Mouse (Mus musculus): ENCODE measurements at regions not wholly inside any gene's neighbourhood (a gene's known extent, or its start where the extent isn't known, plus 50 kb on each side); places are given as distances from the start of the nearest gene placed in this dataset.

- H3K36me3 ChIP-seq = no peaks in the 10 kb centered on the region
- no peak overlapping the region for H3K4me2 ChIP-seq (replicated peaks)
- no peak overlapping the region for H3K9ac ChIP-seq
- H3K27ac ChIP-seq = no peak overlapping the region
- 94% methylated on average over 5 of the region's 5 CpGs for WGBS
- no peaks in the 10 kb centered on the region for H3K9me3 ChIP-seq
- no peak overlapping the region for H3K4me3 ChIP-seq
- H3K27me3 ChIP-seq (replicated peaks) = no peaks in the 10 kb centered on the region
- H3K4me1 ChIP-seq = peaks cover 5% of the 10 kb centered on the region; the same call in 1 of the 2 replicates
- no peak for ATAC-seq (ENCODE audit: low FRiP score, low read depth)
These were observed 170.3 kb downstream of the Inhbb start for GRCm38 (mm10) chr1:119251741-119252140.

- no peaks in the 10 kb centered on the region for H3K9me3 ChIP-seq
These were observed 173.1 kb downstream of the Inhbb start for GRCm38 (mm10) chr1:119248776-119249495.

DNA sequence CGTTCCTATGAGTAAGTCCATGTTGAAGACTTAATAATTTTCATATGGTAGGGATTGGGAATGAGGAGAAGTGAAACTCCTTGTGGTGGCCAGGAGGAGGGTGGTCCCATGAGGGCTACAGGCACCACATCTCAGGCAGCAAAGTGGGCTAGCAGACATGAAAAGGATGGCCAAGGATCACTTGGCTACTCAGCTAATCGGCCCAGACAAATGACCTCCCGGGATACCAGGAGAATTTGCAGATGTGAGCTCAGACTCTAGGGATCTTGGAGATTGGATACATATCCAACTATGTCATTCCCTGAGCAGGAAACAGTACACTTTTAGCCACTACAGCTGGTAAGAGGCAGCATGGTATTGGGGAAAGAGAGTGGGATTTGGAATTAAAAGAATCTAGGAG is 174.9 kb downstream of the Inhbb start:
- H3K9me3 ChIP-seq = no peaks in the 10 kb centered on the region
- WGBS = 80% methylated on average over 3 of the region's 3 CpGs
- H3K9ac ChIP-seq = no peak overlapping the region
- H3K27me3 ChIP-seq (replicated peaks) = no peaks in the 10 kb centered on the region
- H3K4me1 ChIP-seq = no peaks in the 10 kb centered on the region
- ATAC-seq (ENCODE audit: low FRiP score, low read depth) = no peak
- no peak overlapping the region for H3K27ac ChIP-seq
- H3K4me2 ChIP-seq (replicated peaks) = no peak overlapping the region
- no peak overlapping the region for H3K4me3 ChIP-seq
- no peaks in the 10 kb centered on the region for H3K36me3 ChIP-seq

More at GRCm38 (mm10) chr1:119248776-119249495, 173.1 kb downstream of the Inhbb start:
- no peak overlapping the region for H3K9ac ChIP-seq
- no peaks in the 10 kb centered on the region for H3K27me3 ChIP-seq (replicated peaks)
- 91% methylated on average over 5 of the region's 5 CpGs for WGBS
- H3K36me3 ChIP-seq = no peaks in the 10 kb centered on the region
- H3K4me2 ChIP-seq (replicated peaks) = no peak overlapping the region
- H3K27ac ChIP-seq = no peak overlapping the region
- H3K4me3 ChIP-seq = no peak overlapping the region
- no peaks in the 10 kb centered on the region for H3K4me1 ChIP-seq
- ATAC-seq (ENCODE audit: low FRiP score, low read depth) = no peak

DNA sequence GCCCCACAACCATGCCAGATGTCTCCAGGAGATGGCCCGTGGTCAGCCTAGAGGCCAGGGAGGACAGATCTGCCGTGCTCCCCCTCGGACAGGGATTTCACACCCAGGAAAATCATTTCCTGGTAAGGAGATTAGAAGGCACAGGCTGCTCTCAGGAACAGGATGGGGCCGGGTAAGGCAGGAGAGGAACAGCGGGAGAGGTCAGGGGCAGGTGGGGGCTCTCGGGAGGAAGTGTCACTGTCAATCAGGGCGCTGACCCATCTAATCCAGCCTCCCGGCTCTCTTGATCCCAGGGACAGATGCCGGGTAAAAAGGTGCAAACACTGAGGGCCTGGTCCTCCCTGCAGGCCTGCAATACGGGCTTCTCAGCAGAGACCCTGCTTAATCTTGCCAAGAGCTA is 183.6 kb downstream of the Inhbb start:
- Histone ChIP-seq H3K36me3 (no peaks in the 10 kb centered on the region), H3K4me2 (replicated peaks) (no peak overlapping the region), H3K27me3 (replicated peaks) (no peaks in the 10 kb centered on the region), H3K4me1 (no peaks in the 10 kb centered on the region), H3K9ac (no peak overlapping the region), H3K4me3 (no peak overlapping the region), H3K9me3 (no peaks in the 10 kb centered on the region), H3K27ac (no peak overlapping the region)
- ATAC-seq (ENCODE audit: low FRiP score, low read depth) = no peak
- WGBS = 69% methylated on average over 10 of the region's 10 CpGs

- Histone ChIP-seq H3K4me2 (replicated peaks) (no peak overlapping the region), H3K4me1 (no peaks in the 10 kb centered on the region), H3K36me3 (no peaks in the 10 kb centered on the region), H3K4me3 (no peak overlapping the region), H3K9ac (no peak overlapping the region), H3K9me3 (peaks cover 7% of the 10 kb centered on the region; the same call in 1 of the 2 replicates), H3K27ac (no peak overlapping the region), H3K27me3 (replicated peaks) (no peaks in the 10 kb centered on the region)
- WGBS = 55% methylated on average over 3 of the region's 3 CpGs
- no peak for ATAC-seq (ENCODE audit: low FRiP score, low read depth)
These were observed 183.4 kb upstream of the Gli2 start for GRCm38 (mm10) chr1:119236787-119237186.

GRCm38 (mm10) chr1:119234449-119234848 is 181.0 kb upstream of the Gli2 start:
- Histone ChIP-seq H3K4me1 (no peaks in the 10 kb centered on the region), H3K27ac (no peak overlapping the region), H3K9ac (no peak overlapping the region), H3K9me3 (peaks cover 7% of the 10 kb centered on the region; the same call in 1 of the 2 replicates), H3K27me3 (replicated peaks) (no peaks in the 10 kb centered on the region), H3K36me3 (no peaks in the 10 kb centered on the region), H3K4me3 (no peak overlapping the region), H3K4me2 (replicated peaks) (no peak overlapping the region)
- 90% methylated on average over 9 of the region's 9 CpGs for WGBS
- ATAC-seq (ENCODE audit: low FRiP score, low read depth) = no peak

GRCm38 (mm10) chr1:119226996-119227395 is 173.6 kb upstream of the Gli2 start:
- no peaks in the 10 kb centered on the region for H3K27me3 ChIP-seq (replicated peaks)
- no peaks in the 10 kb centered on the region for H3K9me3 ChIP-seq
- no peak overlapping the region for H3K9ac ChIP-seq
- H3K4me1 ChIP-seq = no peaks in the 10 kb centered on the region
- H3K4me2 ChIP-seq (replicated peaks) = no peak overlapping the region
- H3K4me3 ChIP-seq = no peak overlapping the region
- no peak overlapping the region for H3K27ac ChIP-seq
- no peaks in the 10 kb centered on the region for H3K36me3 ChIP-seq
- no peak for ATAC-seq (ENCODE audit: low FRiP score, low read depth)
- WGBS = 87% methylated on average over 2 of the region's 2 CpGs

- Histone ChIP-seq H3K27me3 (replicated peaks) (no peaks in the 10 kb centered on the region), H3K9me3 (no peaks in the 10 kb centered on the region), H3K27ac (no peak overlapping the region), H3K9ac (no peak overlapping the region), H3K4me1 (no peaks in the 10 kb centered on the region), H3K4me3 (no peak overlapping the region), H3K4me2 (replicated peaks) (no peak overlapping the region), H3K36me3 (no peaks in the 10 kb centered on the region)
- no peak for ATAC-seq (ENCODE audit: low FRiP score, low read depth)
- WGBS = 92% methylated on average over 8 of the region's 8 CpGs
These were observed 170.5 kb upstream of the Gli2 start for GRCm38 (mm10) chr1:119223876-119224275.

GRCm38 (mm10) chr1:119221901-119222300 is 168.5 kb upstream of the Gli2 start:
- Histone ChIP-seq H3K27ac (no peak overlapping the region), H3K4me3 (no peak overlapping the region), H3K4me1 (no peaks in the 10 kb centered on the region), H3K9me3 (no peaks in the 10 kb centered on the region), H3K27me3 (replicated peaks) (no peaks in the 10 kb centered on the region), H3K9ac (no peak overlapping the region), H3K4me2 (replicated peaks) (no peak overlapping the region), H3K36me3 (no peaks in the 10 kb centered on the region)
- WGBS = 83% methylated on average over 6 of the region's 6 CpGs
- ATAC-seq (ENCODE audit: low FRiP score, low read depth) = no peak

GRCm38 (mm10) chr1:119221012-119221411 is 167.6 kb upstream of the Gli2 start:
- H3K4me3 ChIP-seq = no peak overlapping the region
- no peaks in the 10 kb centered on the region for H3K36me3 ChIP-seq
- no peaks in the 10 kb centered on the region for H3K4me1 ChIP-seq
- H3K27ac ChIP-seq = no peak overlapping the region
- 89% methylated on average over 7 of the region's 7 CpGs for WGBS
- no peak overlapping the region for H3K4me2 ChIP-seq (replicated peaks)
- H3K27me3 ChIP-seq (replicated peaks) = no peaks in the 10 kb centered on the region
- no peaks in the 10 kb centered on the region for H3K9me3 ChIP-seq
- ATAC-seq (ENCODE audit: low FRiP score, low read depth) = no peak
- no peak overlapping the region for H3K9ac ChIP-seq

DNA sequence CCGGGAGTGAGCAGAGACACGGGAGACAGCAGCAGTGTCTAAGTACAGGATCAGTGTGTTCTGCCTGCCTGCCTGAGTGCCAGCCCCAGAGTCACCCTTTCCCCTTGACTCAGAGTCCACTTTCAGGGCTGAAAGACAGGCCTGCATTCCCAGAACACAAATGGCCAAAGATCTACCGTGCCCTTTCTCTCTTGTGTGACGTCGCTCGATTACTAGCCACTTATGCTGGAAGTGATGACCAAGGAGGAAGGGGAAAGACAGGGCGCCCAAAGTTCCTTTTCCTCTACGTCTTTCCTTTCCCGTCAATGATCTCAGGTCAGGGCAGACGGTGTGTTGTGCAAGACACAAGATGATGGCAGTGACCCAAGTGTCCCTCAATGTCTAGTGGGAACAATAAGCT is 166.4 kb upstream of the Gli2 start:
- no peak for ATAC-seq (ENCODE audit: low FRiP score, low read depth)
- no peaks in the 10 kb centered on the region for H3K9me3 ChIP-seq
- H3K27ac ChIP-seq = no peak overlapping the region
- no peak overlapping the region for H3K9ac ChIP-seq
- H3K27me3 ChIP-seq (replicated peaks) = no peaks in the 10 kb centered on the region
- H3K4me3 ChIP-seq = no peak overlapping the region
- H3K4me2 ChIP-seq (replicated peaks) = no peak overlapping the region
- no peaks in the 10 kb centered on the region for H3K36me3 ChIP-seq
- WGBS = 86% methylated on average over 10 of the region's 10 CpGs
- no peaks in the 10 kb centered on the region for H3K4me1 ChIP-seq

DNA sequence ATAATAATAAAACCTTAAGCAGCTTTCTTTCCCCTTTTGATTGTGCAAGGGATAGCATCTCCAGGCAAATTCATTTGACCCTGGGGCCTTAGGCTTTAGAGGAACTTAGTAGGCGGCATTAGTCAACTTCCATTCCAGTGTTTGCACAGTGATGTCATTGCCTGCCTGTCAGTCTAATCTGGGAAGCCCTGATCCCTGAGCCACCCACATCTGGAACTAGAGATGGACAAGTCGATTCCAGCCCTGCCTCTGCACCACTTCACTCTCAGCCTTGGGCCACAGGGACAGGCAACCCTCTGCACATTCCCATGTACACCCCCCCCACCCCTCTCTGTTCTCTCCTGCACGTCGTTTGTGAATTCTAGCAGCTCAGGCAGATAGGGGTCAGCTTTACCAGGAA is 164.0 kb upstream of the Gli2 start:
- Histone ChIP-seq H3K9ac (no peak overlapping the region), H3K4me3 (no peak overlapping the region), H3K4me1 (no peaks in the 10 kb centered on the region), H3K27ac (no peak overlapping the region), H3K36me3 (no peaks in the 10 kb centered on the region), H3K27me3 (replicated peaks) (no peaks in the 10 kb centered on the region), H3K4me2 (replicated peaks) (no peak overlapping the region), H3K9me3 (no peaks in the 10 kb centered on the region)
- ATAC-seq (ENCODE audit: low FRiP score, low read depth) = no peak
- WGBS = 78% methylated on average over 4 of the region's 4 CpGs

DNA sequence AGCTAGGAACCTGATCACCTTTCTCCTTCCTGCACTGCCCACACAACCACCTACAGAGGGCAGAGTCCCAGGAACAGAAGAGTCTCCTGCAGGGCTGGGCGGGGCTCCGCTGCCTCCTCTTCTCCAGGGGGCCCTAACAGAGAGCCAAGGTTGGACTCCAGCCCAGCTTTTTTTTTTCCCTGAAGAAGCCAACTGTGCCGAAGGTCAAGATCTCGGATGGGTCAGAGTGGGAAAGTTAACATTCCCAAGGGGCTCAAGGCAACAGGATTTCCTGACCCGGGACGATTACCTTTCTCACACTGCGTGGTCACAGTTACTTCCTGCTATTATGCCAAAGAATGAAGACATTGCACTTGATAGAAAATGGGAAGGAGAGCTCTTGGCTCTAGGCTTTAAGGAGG is 156.2 kb upstream of the Gli2 start:
- 61% methylated on average over 7 of the region's 7 CpGs for WGBS

More for the DNA sequence above, 156.2 kb upstream of the Gli2 start:
- H3K4me2 ChIP-seq (replicated peaks) = no peak overlapping the region
- H3K27me3 ChIP-seq (replicated peaks) = no peaks in the 10 kb centered on the region
- no peaks in the 10 kb centered on the region for H3K4me1 ChIP-seq
- no peaks in the 10 kb centered on the region for H3K9me3 ChIP-seq
- H3K36me3 ChIP-seq = no peaks in the 10 kb centered on the region
- no peak overlapping the region for H3K27ac ChIP-seq
- no peak for ATAC-seq (ENCODE audit: low FRiP score, low read depth)
- H3K9ac ChIP-seq = no peak overlapping the region
- H3K4me3 ChIP-seq = no peak overlapping the region

Data from neural tube, embryonic 12.5 days (tissue).